12 mouse cellular contexts compared by ENCODE assay signal in genomic region chr11:97680430-97680829, GRCm38 (mm10). TPM values are rescaled to one million over a fixed set of nuclear protein-coding genes. Genes with fewer than 3 reads are reported as not detected.
A peak's percentile ranks its signal among the peaks of the same experiment; 100 is the strongest.
DNase-seq lines count a peak whose midpoint lies in the region; ATAC-seq and TF ChIP-seq lines count a peak whose summit lies in the region.
"Had no signal": no experiment of that assay in that cellular context is flagged by ENCODE, and none has a peak within 500 bp of the region (broad histone marks: within the 10 kb centered on the region; RNA-seq: fewer than 3 reads in every experiment).

No protein-coding gene starts in this region.

- no peak for TF ChIP-seq CTCF in heart, postnatal 0 days (IDR thresholded peaks at IDR 0.05; ENCODE audit: low read depth)
- TF ChIP-seq CTCF in E14TG2a.4 (conservative IDR thresholded peaks at IDR 0.05; ENCODE audit: low read length): no peak
- no peak for TF ChIP-seq CTCF in hindbrain, postnatal 0 days (IDR thresholded peaks at IDR 0.05; ENCODE audit: low read depth)

- no peak overlapping the region for H3K9ac ChIP-seq in heart, postnatal 0 days (replicated peaks; ENCODE audit: low read depth, low read length)
- H3K9ac ChIP-seq in hindbrain, postnatal 0 days (replicated peaks; ENCODE audit: low read length): no peak overlapping the region
- H3K9ac ChIP-seq: embryonic facial prominence, embryonic 15.5 days; limb, embryonic 12.5 days had no signal

- H3K36me3 ChIP-seq in heart, postnatal 0 days (replicated peaks; ENCODE audit: control insufficient read depth, insufficient read depth, low read length): peaks cover 63% of the 10 kb centered on the region
- H3K36me3 ChIP-seq in E14TG2a.4 (ENCODE audit: insufficient read depth, low read length): peaks cover 98% of the 10 kb centered on the region
- peaks cover 19% of the 10 kb centered on the region for H3K36me3 ChIP-seq in hindbrain, postnatal 0 days (ENCODE audit: insufficient read depth, low read length)

- DNase-seq in adrenal gland, adult 2 months: peak; percentile 55
- no peak for DNase-seq in adrenal gland, adult 18-20 months (ENCODE audit: low spot score in 2 of 2)
- DNase-seq in heart, postnatal 0 days (ENCODE audit: low spot score): peak; percentile 50
- no peak for DNase-seq in heart, adult 8-10 months (ENCODE audit: low spot score)
- peak; percentile 79 for DNase-seq in hindbrain, postnatal 0 days (ENCODE audit: low spot score)
- no peak for DNase-seq in B cell, adult 2 months
- no peak for DNase-seq in spleen, postnatal 4 days (ENCODE audit: low spot score in 2 of 2)
- DNase-seq: kidney, postnatal 36 days had no signal

- H3K27me3 ChIP-seq in heart, postnatal 0 days (ENCODE audit: control insufficient read depth, insufficient read depth, low read length): no peaks in the 10 kb centered on the region
- no peaks in the 10 kb centered on the region for H3K27me3 ChIP-seq in E14TG2a.4 (ENCODE audit: insufficient read depth, low read length)
- no peaks in the 10 kb centered on the region for H3K27me3 ChIP-seq in hindbrain, postnatal 0 days (ENCODE audit: insufficient read depth, low read length)
- H3K27me3 ChIP-seq: embryonic facial prominence, embryonic 15.5 days; limb, embryonic 12.5 days; Patski had no signal

- H3K27ac ChIP-seq in heart, postnatal 0 days (ENCODE audit: low read depth): peak overlapping the region; percentile 30; the same call in 1 of the 2 replicates
- H3K27ac ChIP-seq in hindbrain, postnatal 0 days: peak overlapping the region; percentile 51; the same call in 1 of the 2 replicates
- H3K27ac ChIP-seq: embryonic facial prominence, embryonic 15.5 days; limb, embryonic 12.5 days had no signal

- H3K4me3 ChIP-seq in heart, postnatal 0 days (ENCODE audit: low read depth, low read length): no peak overlapping the region
- H3K4me3 ChIP-seq in E14TG2a.4 (replicated peaks; ENCODE audit: low read length): peak overlapping the region; percentile 60
- no peak overlapping the region for H3K4me3 ChIP-seq in hindbrain, postnatal 0 days (ENCODE audit: low read length)
- H3K4me3 ChIP-seq: embryonic facial prominence, embryonic 15.5 days; limb, embryonic 12.5 days had no signal

- WGBS in heart, postnatal 0 days: 47% methylated on average over 12 of the region's 12 CpGs
- 39% methylated on average over 12 of the region's 12 CpGs for WGBS in hindbrain, postnatal 0 days

- H3K4me2 ChIP-seq in heart, postnatal 0 days (ENCODE audit: low read depth, low read length): no peak overlapping the region
- no peak overlapping the region for H3K4me2 ChIP-seq in hindbrain, postnatal 0 days (ENCODE audit: low read depth, low read length)
- H3K4me2 ChIP-seq: embryonic facial prominence, embryonic 15.5 days; limb, embryonic 12.5 days had no signal

- no peaks in the 10 kb centered on the region for H3K9me3 ChIP-seq in heart, postnatal 0 days (replicated peaks; ENCODE audit: control insufficient read depth, low read length)
- no peaks in the 10 kb centered on the region for H3K9me3 ChIP-seq in E14TG2a.4 (ENCODE audit: low read length)
- no peaks in the 10 kb centered on the region for H3K9me3 ChIP-seq in hindbrain, postnatal 0 days (ENCODE audit: low read length)
- H3K9me3 ChIP-seq: embryonic facial prominence, embryonic 15.5 days; limb, embryonic 12.5 days had no signal

- no peak for TF ChIP-seq EP300 in heart, postnatal 0 days (IDR thresholded peaks at IDR 0.05; ENCODE audit: low read depth)

- no peaks in the 10 kb centered on the region for H3K4me1 ChIP-seq in heart, postnatal 0 days (ENCODE audit: control insufficient read depth, insufficient read depth)
- peaks cover 99% of the 10 kb centered on the region for H3K4me1 ChIP-seq in E14TG2a.4 (replicated peaks; ENCODE audit: low read depth, low read length)
- 0 out of 2 replicates have a peak, but pooled peaks cover 2% of the 10 kb centered on the region for H3K4me1 ChIP-seq in hindbrain, postnatal 0 days (ENCODE audit: insufficient read depth, low read length)

- ATAC-seq in heart, postnatal 0 days (ENCODE audit: insufficient read depth, low read depth): peak; percentile 66
- ATAC-seq in hindbrain, postnatal 0 days: peak; percentile 63
- ATAC-seq: Patski had no signal

RNA-seq across cellular contexts. Expression of gene Cisd3, which starts 5.2 kb away (rescaled TPM):
- total RNA-seq in adrenal gland, adult 2 months (2021): 100 to 1,000 TPM; 183 to 265 TPM
- polyA plus RNA-seq in adrenal gland, adult 2 months (2012; rRNA removed): 61.6 and 66.4 TPM in 2 replicates
- total RNA-seq in adrenal gland, adult 18-20 months (2021): 100 to 1,000 TPM; 165 to 273 TPM
- 46.1 and 50.8 TPM in 2 replicates for total RNA-seq in heart, postnatal 0 days (2014; rRNA removed; ENCODE audit: low replicate concordance)
- 125 and 135 TPM in 2 replicates for polyA plus RNA-seq in heart, postnatal 0 days (2015; fragmentation: Nextera tagmentation; extraction: Ambion mirVana)
- total RNA-seq in heart, adult 8-10 months (2022): 100 to 1,000 TPM; 133 to 158 (median 141) TPM
- total RNA-seq in hindbrain, postnatal 0 days (2014; rRNA removed): 21.2 and 24.0 TPM in 2 replicates
- 47.6 and 52.0 TPM in 2 replicates for polyA plus RNA-seq in hindbrain, postnatal 0 days (2015; fragmentation: Nextera tagmentation; extraction: Ambion mirVana)

RNA-seq across cellular contexts. Expression of gene Mllt6, which starts 17.2 kb away (rescaled TPM):
- total RNA-seq in adrenal gland, adult 2 months (2021): 10 to 100 TPM; 30.6 to 51.2 TPM
- 73.0 and 85.8 TPM in 2 replicates for polyA plus RNA-seq in adrenal gland, adult 2 months (2012; rRNA removed)
- 10 to 100 TPM; 42.4 to 44.0 TPM for total RNA-seq in adrenal gland, adult 18-20 months (2021)
- total RNA-seq in heart, postnatal 0 days (2014; rRNA removed; ENCODE audit: low replicate concordance): 45.2 and 46.1 TPM in 2 replicates
- polyA plus RNA-seq in heart, postnatal 0 days (2015; fragmentation: Nextera tagmentation; extraction: Ambion mirVana): 1.6 and 1.7 TPM in 2 replicates
- 10 to 100 TPM; 68.8 to 84.0 (median 69.8) TPM for total RNA-seq in heart, adult 8-10 months (2022)
- total RNA-seq in hindbrain, postnatal 0 days (2014; rRNA removed): 43.9 and 60.8 TPM in 2 replicates
- 1.5 and 1.7 TPM in 2 replicates for polyA plus RNA-seq in hindbrain, postnatal 0 days (2015; fragmentation: Nextera tagmentation; extraction: Ambion mirVana)

RNA-seq across cellular contexts. Expression of gene Pcgf2, which starts 19.9 kb away (rescaled TPM):
- 10 to 100 TPM; 19.8 to 26.1 TPM for total RNA-seq in adrenal gland, adult 2 months (2021)
- polyA plus RNA-seq in adrenal gland, adult 2 months (2012; rRNA removed): 89.5 and 107 TPM in 2 replicates
- 10 to 100 TPM; 18.6 to 19.5 TPM for total RNA-seq in adrenal gland, adult 18-20 months (2021)
- 1.1 and 3.6 TPM in 2 replicates for total RNA-seq in heart, postnatal 0 days (2014; rRNA removed; ENCODE audit: low replicate concordance)
- polyA plus RNA-seq in heart, postnatal 0 days (2015; fragmentation: Nextera tagmentation; extraction: Ambion mirVana): 6.0 and 7.1 TPM in 2 replicates
- 1 to 10 TPM; 4.6 to 6.3 (median 5.3) TPM for total RNA-seq in heart, adult 8-10 months (2022)
- total RNA-seq in hindbrain, postnatal 0 days (2014; rRNA removed): 11.3 and 18.0 TPM in 2 replicates
- polyA plus RNA-seq in hindbrain, postnatal 0 days (2015; fragmentation: Nextera tagmentation; extraction: Ambion mirVana): 13.3 and 14.8 TPM in 2 replicates

RNA-seq across cellular contexts. Expression of gene Psmb3, which starts 22.8 kb away (rescaled TPM):
- 100 to 1,000 TPM; 224 to 239 TPM for total RNA-seq in adrenal gland, adult 2 months (2021)
- polyA plus RNA-seq in adrenal gland, adult 2 months (2012; rRNA removed): 247 and 261 TPM in 2 replicates
- total RNA-seq in adrenal gland, adult 18-20 months (2021): 100 to 1,000 TPM; 221 to 238 TPM
- total RNA-seq in heart, postnatal 0 days (2014; rRNA removed; ENCODE audit: low replicate concordance): 486 and 592 TPM in 2 replicates
- polyA plus RNA-seq in heart, postnatal 0 days (2015; fragmentation: Nextera tagmentation; extraction: Ambion mirVana): 495 and 503 TPM in 2 replicates
- 100 to 1,000 TPM; 145 to 154 (median 150) TPM for total RNA-seq in heart, adult 8-10 months (2022)
- total RNA-seq in hindbrain, postnatal 0 days (2014; rRNA removed): 453 and 498 TPM in 2 replicates
- 499 and 523 TPM in 2 replicates for polyA plus RNA-seq in hindbrain, postnatal 0 days (2015; fragmentation: Nextera tagmentation; extraction: Ambion mirVana)

RNA-seq across cellular contexts. Expression of gene Epop, which starts 50.9 kb away (rescaled TPM):
- total RNA-seq in adrenal gland, adult 2 months (2021): 1 to 10 TPM; 2.0 to 6.8 TPM
- 10.6 and 16.2 TPM in 2 replicates for polyA plus RNA-seq in adrenal gland, adult 2 months (2012; rRNA removed)
- 1 to 10 TPM; 5.5 to 8.2 TPM for total RNA-seq in adrenal gland, adult 18-20 months (2021)
- total RNA-seq in heart, postnatal 0 days (2014; rRNA removed; ENCODE audit: low replicate concordance): 3.6 and 6.0 TPM in 2 replicates
- 0.15 and 0.32 TPM in 2 replicates for polyA plus RNA-seq in heart, postnatal 0 days (2015; fragmentation: Nextera tagmentation; extraction: Ambion mirVana)
- 1 to 10 TPM in 3 of 4 experiments, under 1 TPM in 1; 0.92 to 1.7 (median 1.2) TPM for total RNA-seq in heart, adult 8-10 months (2022)
- total RNA-seq in hindbrain, postnatal 0 days (2014; rRNA removed): 11.0 and 12.0 TPM in 2 replicates
- 2.3 and 2.4 TPM in 2 replicates for polyA plus RNA-seq in hindbrain, postnatal 0 days (2015; fragmentation: Nextera tagmentation; extraction: Ambion mirVana)

Comparison
In these comparisons a context has a peak if more than half of its experiments do, and no peak if none do; other contexts are left out.
1. DNase-seq: peak in adrenal gland, adult 2 months (single experiment), heart, postnatal 0 days (single experiment) and hindbrain, postnatal 0 days (single experiment); none in adrenal gland, adult 18-20 months (0 of 2), heart, adult 8-10 months (single experiment), B cell, adult 2 months (0 of 2) and spleen, postnatal 4 days (0 of 2).